Mouse (Mus musculus): ENCODE measurements at regions not wholly inside any gene's neighbourhood (a gene's known extent, or its start where the extent isn't known, plus 50 kb on each side); places are given as distances from the start of the nearest gene placed in this dataset.
"Not testable (repeated sequence)": the region's sequence is repeated elsewhere in the genome, so short reads cannot be mapped to it uniquely, and the experiment has no call there.

DNA sequence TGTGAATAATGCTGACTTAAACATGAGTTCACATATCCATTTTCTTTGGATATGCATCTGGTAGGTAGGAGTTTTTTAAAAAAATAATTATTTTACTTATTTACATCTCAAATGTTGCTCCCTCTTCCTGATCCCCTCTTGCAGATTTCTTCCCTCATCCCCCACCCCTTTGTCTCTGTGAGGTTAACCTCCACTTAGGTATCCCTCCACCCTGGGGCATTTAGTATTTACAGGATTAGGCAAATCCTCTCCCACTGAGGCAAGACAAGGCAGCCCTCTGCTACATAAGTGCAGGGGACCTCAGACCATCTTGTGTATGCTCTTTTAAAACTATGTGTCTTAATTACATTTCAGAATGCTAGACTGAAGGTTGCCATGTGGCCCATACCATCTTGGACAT lies 155.2 kb upstream of the Shcbp1 start:
- H3K4me2 ChIP-seq = no peak overlapping the region
- no peaks in the 10 kb centered on the region for H3K9me3 ChIP-seq
- no peak overlapping the region for H3K4me3 ChIP-seq (replicated peaks)
- H3K4me1 ChIP-seq (replicated peaks) = no peaks in the 10 kb centered on the region
- no peaks in the 10 kb centered on the region for H3K27me3 ChIP-seq
- H3K9ac ChIP-seq (replicated peaks) = no peak overlapping the region
- no peak overlapping the region for H3K27ac ChIP-seq
- ATAC-seq (ENCODE audit: insufficient number of reproducible peaks, insufficient read depth, low FRiP score, low TSS enrichment, low read depth) = no peak
- H3K36me3 ChIP-seq = no peaks in the 10 kb centered on the region

DNA sequence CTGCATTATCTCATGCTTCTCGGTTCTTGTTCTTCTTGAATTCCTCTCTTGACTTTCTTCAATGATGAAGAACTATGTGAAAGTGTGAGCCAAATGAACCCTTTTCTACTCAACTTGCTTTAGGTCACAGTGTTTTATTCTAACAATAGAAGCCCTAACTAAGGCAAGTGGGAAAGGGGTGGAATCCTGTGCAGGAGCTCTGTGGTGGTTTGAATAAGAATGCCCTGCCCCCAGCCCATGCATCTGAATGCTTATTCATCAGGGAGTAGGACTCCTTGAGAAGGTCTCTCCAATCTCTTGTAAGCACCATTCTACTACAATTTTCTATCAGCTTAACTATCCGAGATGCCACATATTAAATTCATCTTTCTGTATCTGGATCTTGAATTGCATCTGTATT lies 154.7 kb upstream of the Shcbp1 start:
- Histone ChIP-seq H3K27me3 (no peaks in the 10 kb centered on the region), H3K4me2 (no peak overlapping the region), H3K4me1 (replicated peaks) (no peaks in the 10 kb centered on the region), H3K36me3 (no peaks in the 10 kb centered on the region), H3K9me3 (no peaks in the 10 kb centered on the region), H3K9ac (replicated peaks) (no peak overlapping the region), H3K4me3 (replicated peaks) (no peak overlapping the region), H3K27ac (no peak overlapping the region)
- WGBS = 71% methylated on average over 2 of the region's 2 CpGs
- ATAC-seq (ENCODE audit: insufficient number of reproducible peaks, insufficient read depth, low FRiP score, low TSS enrichment, low read depth) = no peak

DNA sequence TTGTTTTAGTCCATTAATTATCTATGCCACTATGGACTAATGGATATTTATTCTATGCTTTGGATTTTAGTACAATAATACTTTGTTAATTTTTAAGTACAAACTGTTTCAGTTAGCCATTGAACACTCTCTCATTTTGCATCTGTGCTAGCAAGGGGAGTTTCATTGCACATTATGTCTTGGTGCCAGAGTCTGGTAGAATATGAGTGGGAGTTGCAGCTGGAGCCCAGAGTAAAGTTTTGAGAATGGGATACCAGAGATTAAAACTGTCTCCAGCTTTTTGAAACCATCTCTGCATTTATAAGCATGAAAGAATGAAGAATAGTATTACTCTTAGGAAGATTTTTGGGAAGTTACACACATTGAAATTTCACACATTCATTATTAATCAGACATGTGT lies 137.1 kb upstream of the Shcbp1 start:
- Histone ChIP-seq H3K4me1 (replicated peaks) (no peaks in the 10 kb centered on the region), H3K27me3 (no peaks in the 10 kb centered on the region), H3K9ac (replicated peaks) (no peak overlapping the region), H3K4me2 (no peak overlapping the region), H3K4me3 (replicated peaks) (no peak overlapping the region), H3K36me3 (no peaks in the 10 kb centered on the region), H3K27ac (no peak overlapping the region), H3K9me3 (peaks cover 6% of the 10 kb centered on the region; the same call in 1 of the 2 replicates)
- ATAC-seq (ENCODE audit: insufficient number of reproducible peaks, insufficient read depth, low FRiP score, low TSS enrichment, low read depth) = no peak

DNA sequence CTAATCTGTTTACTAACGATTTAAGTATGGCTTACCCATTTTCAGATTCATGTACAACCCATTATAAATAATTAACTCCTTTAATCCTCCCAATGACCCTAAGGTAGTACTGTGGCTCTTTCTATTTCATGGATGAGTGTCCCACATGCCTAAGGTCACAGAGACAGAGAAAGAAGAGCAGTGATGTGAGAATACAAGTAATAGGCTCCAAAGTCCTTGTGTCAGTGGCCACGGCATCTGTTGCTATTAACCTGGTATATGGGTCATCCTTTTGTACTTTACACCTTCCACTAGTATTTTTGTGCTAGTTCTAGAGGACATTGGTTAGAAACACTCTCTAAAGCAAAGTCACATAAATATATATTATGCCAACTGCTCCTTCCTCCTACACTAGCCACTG lies 115.7 kb upstream of the Shcbp1 start:
- 91% methylated on average over 2 of the region's 2 CpGs for WGBS

DNA sequence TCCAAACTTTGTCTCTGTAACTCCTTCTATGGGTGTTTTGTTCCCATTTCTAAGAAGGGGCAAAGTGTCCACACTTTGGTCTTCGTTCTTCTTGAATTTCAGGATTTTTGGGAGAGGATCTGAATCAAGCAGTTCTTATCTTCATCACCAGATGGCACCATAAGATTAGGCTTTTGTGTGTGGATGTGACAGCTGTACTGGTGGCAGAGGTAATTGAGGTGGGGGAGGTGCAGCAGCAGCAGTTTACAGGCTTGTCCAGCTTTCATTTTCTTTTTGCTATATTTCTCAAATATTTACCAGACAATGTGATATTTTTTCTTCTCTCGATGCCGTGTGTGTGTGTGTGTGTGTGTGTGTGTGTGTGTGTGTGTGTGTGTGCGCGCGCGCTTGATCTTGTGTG lies 89.4 kb upstream of the Shcbp1 start:
- not testable (repeated sequence) for H3K36me3 ChIP-seq; H3K9ac ChIP-seq (replicated peaks); H3K4me3 ChIP-seq (replicated peaks); H3K27me3 ChIP-seq; H3K4me2 ChIP-seq; H3K4me1 ChIP-seq (replicated peaks); H3K27ac ChIP-seq; H3K9me3 ChIP-seq
- 0 out of 2 replicates have a peak, but pooled peaks have one; percentile 52 for ATAC-seq (ENCODE audit: insufficient number of reproducible peaks, insufficient read depth, low FRiP score, low TSS enrichment, low read depth)
- 82% methylated on average over 6 of the region's 7 CpGs for WGBS

More for the DNA sequence above, 115.7 kb upstream of the Shcbp1 start:
- Histone ChIP-seq H3K36me3 (no peaks in the 10 kb centered on the region), H3K27ac (no peak overlapping the region), H3K9ac (replicated peaks) (no peak overlapping the region), H3K27me3 (no peaks in the 10 kb centered on the region), H3K4me3 (replicated peaks) (no peak overlapping the region), H3K4me1 (replicated peaks) (no peaks in the 10 kb centered on the region), H3K9me3 (no peaks in the 10 kb centered on the region), H3K4me2 (no peak overlapping the region)
- no peak for ATAC-seq (ENCODE audit: insufficient number of reproducible peaks, insufficient read depth, low FRiP score, low TSS enrichment, low read depth)

DNA sequence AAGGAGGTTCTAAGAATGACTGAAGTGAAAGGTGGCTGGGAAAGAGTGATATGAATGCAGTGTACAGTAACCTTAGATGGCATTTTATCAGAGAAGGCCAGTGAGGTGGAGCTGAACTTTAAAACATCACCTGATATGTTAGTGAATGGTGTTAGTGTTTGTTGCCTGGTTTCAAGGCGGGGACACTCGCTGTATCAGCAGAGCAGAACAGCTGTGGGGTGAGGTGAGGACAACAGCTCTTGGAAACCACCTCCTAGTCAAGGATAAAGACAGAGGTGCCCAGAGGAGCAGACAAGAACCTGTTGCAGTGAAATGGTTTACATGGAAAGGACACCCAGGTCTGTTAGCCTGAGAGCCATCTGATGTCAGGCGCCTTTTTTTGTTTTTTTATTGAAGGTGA lies 59.7 kb upstream of the Shcbp1 start:
- WGBS = 87% methylated on average over 3 of the region's 3 CpGs
- no peak overlapping the region for H3K4me3 ChIP-seq (replicated peaks)
- no peak for ATAC-seq (ENCODE audit: insufficient number of reproducible peaks, insufficient read depth, low FRiP score, low TSS enrichment, low read depth)
- no peak overlapping the region for H3K4me2 ChIP-seq
- H3K36me3 ChIP-seq = no peaks in the 10 kb centered on the region
- H3K27me3 ChIP-seq = no peaks in the 10 kb centered on the region
- no peak overlapping the region for H3K9ac ChIP-seq (replicated peaks)
- no peak overlapping the region for H3K27ac ChIP-seq
- no peaks in the 10 kb centered on the region for H3K9me3 ChIP-seq
- no peaks in the 10 kb centered on the region for H3K4me1 ChIP-seq (replicated peaks)

DNA sequence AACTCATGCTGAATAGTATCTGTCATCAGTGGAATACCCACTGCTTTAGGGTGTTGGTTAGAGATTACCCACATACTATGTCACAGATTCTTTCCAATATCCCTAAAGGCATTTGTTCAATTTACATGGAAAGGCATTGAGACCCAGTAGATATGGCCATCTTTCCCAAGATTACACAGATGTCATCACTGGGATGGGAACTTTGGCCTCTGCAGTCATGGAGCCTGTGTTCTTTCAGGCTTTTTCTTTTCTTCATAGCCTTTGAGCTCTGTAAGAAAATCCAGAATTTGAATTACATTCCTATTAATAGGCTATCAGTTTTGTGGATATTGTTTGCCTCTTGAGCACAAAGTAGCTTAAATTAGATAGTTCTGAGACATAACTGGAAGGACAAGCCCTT lies 59.2 kb upstream of the Shcbp1 start:
- Histone ChIP-seq H3K9me3 (no peaks in the 10 kb centered on the region), H3K36me3 (no peaks in the 10 kb centered on the region), H3K9ac (replicated peaks) (no peak overlapping the region), H3K27ac (no peak overlapping the region), H3K4me2 (no peak overlapping the region), H3K4me3 (replicated peaks) (no peak overlapping the region), H3K4me1 (replicated peaks) (no peaks in the 10 kb centered on the region), H3K27me3 (no peaks in the 10 kb centered on the region)
- ATAC-seq (ENCODE audit: insufficient number of reproducible peaks, insufficient read depth, low FRiP score, low TSS enrichment, low read depth) = no peak

DNA sequence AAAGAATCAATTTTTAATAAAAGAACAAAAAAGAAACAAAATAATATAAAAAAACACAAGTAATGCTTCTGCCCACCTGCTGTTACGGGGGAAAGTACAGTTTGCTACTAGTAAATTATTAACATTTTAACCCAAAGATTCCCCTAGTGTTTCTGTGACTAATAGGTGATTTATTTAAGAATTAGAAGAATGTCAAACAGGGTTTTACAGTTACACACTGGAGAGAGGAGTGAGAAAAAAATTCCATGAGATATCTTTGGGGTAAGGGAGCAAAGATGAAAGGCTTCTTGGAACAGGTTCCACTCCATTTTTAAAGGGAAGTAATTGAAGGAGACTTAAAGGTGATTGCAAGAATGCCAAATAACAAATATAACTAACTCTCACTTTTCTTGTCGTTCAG lies 58.4 kb upstream of the Shcbp1 start:
- 77% methylated on average over 2 of the region's 2 CpGs for WGBS
- no peak overlapping the region for H3K9ac ChIP-seq (replicated peaks)

DNA sequence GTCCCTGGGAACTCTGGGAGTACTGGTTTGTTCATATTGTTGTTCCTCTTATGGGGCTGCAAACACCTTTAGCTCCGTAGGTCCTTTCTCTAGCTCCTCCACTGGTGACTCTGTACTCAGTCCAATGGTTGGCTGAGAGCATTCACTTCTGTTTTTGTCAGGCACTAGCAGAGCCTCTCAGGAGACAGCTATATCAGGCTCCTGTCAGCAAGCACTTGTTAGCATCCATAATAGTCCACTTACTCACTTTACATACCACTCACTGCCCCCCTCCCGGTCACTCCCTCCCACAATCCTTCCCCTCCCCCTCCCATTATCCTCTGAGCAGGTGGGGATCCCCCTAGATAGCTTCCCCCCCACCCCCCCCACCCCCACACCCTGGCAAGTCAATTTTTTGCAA lies 57.3 kb upstream of the Shcbp1 start:
- ATAC-seq (ENCODE audit: insufficient number of reproducible peaks, insufficient read depth, low FRiP score, low TSS enrichment, low read depth) = no peak
- WGBS = 81% methylated on average over 2 of the region's 2 CpGs

More for the DNA sequence above, 58.4 kb upstream of the Shcbp1 start:
- Histone ChIP-seq H3K4me3 (replicated peaks) (no peak overlapping the region), H3K4me2 (no peak overlapping the region), H3K4me1 (replicated peaks) (no peaks in the 10 kb centered on the region), H3K36me3 (no peaks in the 10 kb centered on the region), H3K27ac (no peak overlapping the region), H3K27me3 (no peaks in the 10 kb centered on the region), H3K9me3 (no peaks in the 10 kb centered on the region)
- ATAC-seq (ENCODE audit: insufficient number of reproducible peaks, insufficient read depth, low FRiP score, low TSS enrichment, low read depth) = no peak

More for the DNA sequence above, 57.3 kb upstream of the Shcbp1 start:
- no peaks in the 10 kb centered on the region for H3K36me3 ChIP-seq
- no peak overlapping the region for H3K4me3 ChIP-seq (replicated peaks)
- no peak overlapping the region for H3K9ac ChIP-seq (replicated peaks)
- H3K27me3 ChIP-seq = no peaks in the 10 kb centered on the region
- no peaks in the 10 kb centered on the region for H3K9me3 ChIP-seq
- no peak overlapping the region for H3K27ac ChIP-seq
- H3K4me1 ChIP-seq (replicated peaks) = no peaks in the 10 kb centered on the region
- no peak overlapping the region for H3K4me2 ChIP-seq

All from limb, embryonic 12.5 days (tissue).